Mouse (Mus musculus): ENCODE measurements around the gene Tmem52.

DNA sequence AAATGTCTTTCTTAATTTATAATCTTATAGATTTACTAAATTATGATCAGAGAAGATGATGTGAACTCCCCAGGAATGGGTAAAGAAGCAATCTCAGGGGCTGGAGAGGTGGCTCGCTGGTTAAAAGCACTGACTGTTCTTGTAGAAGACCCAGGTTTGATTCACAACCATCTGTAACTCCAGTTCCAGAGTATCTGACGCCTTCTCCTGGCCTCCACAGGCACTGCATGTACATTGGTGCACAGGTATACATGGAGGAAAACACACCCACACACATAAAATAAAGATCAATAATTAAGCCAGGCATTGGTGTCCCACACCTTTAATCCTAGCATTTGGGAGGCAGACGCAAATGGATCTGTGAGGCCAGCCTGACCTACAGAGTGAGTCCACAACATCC, 26.1 kb upstream of the Tmem52 start:
- TF ChIP-seq GATA1 (IDR thresholded peaks at IDR 0.05; ENCODE audit: low read length) = no peak
- no peak for TF ChIP-seq TAL1 (IDR thresholded peaks at IDR 0.05; ENCODE audit: low read length)

Data from erythroblast, embryonic 14.5 days (primary cell).